Mouse (Mus musculus) CD4-positive, CD25-positive, alpha-beta regulatory T cell, adult 4 months (primary cell): ENCODE measurements around the gene Rbm47. TPM values are rescaled to one million over a fixed set of nuclear protein-coding genes. Genes with fewer than 3 reads are reported as not detected.

Source experiments
- ATAC-seq: one replicate; pipeline ENCODE4 v1.8.0; 2017
- polyA plus RNA-seq, 2 experiments: library from polyadenylated mRNA; unstranded; fragments of 100-300 nt; shearing (Covaris generic); gene quantifications; one replicate each; pipeline ENCODE4 v1.2.1; 2017

Gene Rbm47
- polyA plus RNA-seq, 2 experiments from 2014 or later = 0.42 to 0.66 TPM

GRCm38 (mm10) chr5:66156431-66156962 lies 16.4 kb downstream of the Rbm47 start:
- ATAC-seq = no peak

GRCm38 (mm10) chr5:66154616-66155015 lies 18.3 kb downstream of the Rbm47 start:
- ATAC-seq = no peak

GRCm38 (mm10) chr5:66153486-66153885 lies 19.4 kb downstream of the Rbm47 start:
- no peak for ATAC-seq

GRCm38 (mm10) chr5:66151301-66152188 lies 21.4 kb downstream of the Rbm47 start:
- peak; percentile 76 for ATAC-seq

GRCm38 (mm10) chr5:66150706-66151300 lies 22.1 kb downstream of the Rbm47 start:
- peak; percentile 35 for ATAC-seq

- ATAC-seq = no peak
These were observed 22.7 kb downstream of the Rbm47 start for GRCm38 (mm10) chr5:66150106-66150705.

GRCm38 (mm10) chr5:66149571-66149970 lies 23.3 kb downstream of the Rbm47 start:
- no peak for ATAC-seq

GRCm38 (mm10) chr5:66149111-66149510 lies 23.8 kb downstream of the Rbm47 start:
- no peak for ATAC-seq

- ATAC-seq = no peak
These were observed 25.6 kb downstream of the Rbm47 start for GRCm38 (mm10) chr5:66147313-66147712.

GRCm38 (mm10) chr5:66145583-66145982 lies 27.3 kb downstream of the Rbm47 start:
- no peak for ATAC-seq

GRCm38 (mm10) chr5:66143093-66144032 lies 29.6 kb downstream of the Rbm47 start:
- no peak for ATAC-seq

- no peak for ATAC-seq
These were observed 31.4 kb downstream of the Rbm47 start for GRCm38 (mm10) chr5:66141474-66141873.

- no peak for ATAC-seq
These were observed 33.2 kb downstream of the Rbm47 start for GRCm38 (mm10) chr5:66139634-66140295.

- no peak for ATAC-seq
These were observed 33.7 kb downstream of the Rbm47 start for GRCm38 (mm10) chr5:66139171-66139570.

GRCm38 (mm10) chr5:66138597-66138996 lies 34.3 kb downstream of the Rbm47 start:
- no peak for ATAC-seq

- no peak for ATAC-seq
These were observed 35.7 kb downstream of the Rbm47 start for GRCm38 (mm10) chr5:66137250-66137649.

GRCm38 (mm10) chr5:66135853-66136210 lies 37.1 kb downstream of the Rbm47 start:
- ATAC-seq = no peak

GRCm38 (mm10) chr5:66135161-66135852 lies 37.6 kb downstream of the Rbm47 start:
- no peak for ATAC-seq

GRCm38 (mm10) chr5:66134578-66134977 lies 38.3 kb downstream of the Rbm47 start:
- no peak for ATAC-seq

- ATAC-seq = no peak
These were observed 44.0 kb downstream of the Rbm47 start for GRCm38 (mm10) chr5:66128948-66129347.

- ATAC-seq = no peak
These were observed 47.5 kb downstream of the Rbm47 start for GRCm38 (mm10) chr5:66125418-66125817.
